Mouse (Mus musculus) embryonic facial prominence, embryonic 15.5 days (tissue): Measurements from ENCODE around the gene Cyp11a1. TPM values are rescaled to one million over a fixed set of nuclear protein-coding genes. Genes with fewer than 3 reads are reported as not detected.
A peak's percentile ranks its signal among the peaks of the same experiment; 100 is the strongest.

Experiments
- ATAC-seq: fragments of 200-750 bp; cut with Nextera tagmentation; 2 replicates; pipeline ENCODE4 v1.8.0; 2017; ENCODE audit warnings: low read depth, moderate TSS enrichment; ENCODE audit not compliant: insufficient number of reproducible peaks, low FRiP score, low TSS enrichment
- H3K27ac ChIP-seq: fragments of 300-500 bp; sonication (generic); replicated peaks from 2 replicates; pipeline ENCODE4 v1.5.1; 2015; ENCODE audit warnings: mild to moderate bottlenecking, inconsistent platforms
- H3K27me3 ChIP-seq: fragments of 300-500 bp; sonication (generic); 2 replicates; pipeline ENCODE4 v1.6.1; 2015; ENCODE audit warnings: inconsistent platforms
- H3K36me3 ChIP-seq: fragments of 300-500 bp; sonication (generic); 2 replicates; pipeline ENCODE4 v1.6.1; 2015; ENCODE audit warnings: mild to moderate bottlenecking, inconsistent platforms
- H3K4me1 ChIP-seq: fragments of 300-500 bp; sonication (generic); 2 replicates; pipeline ENCODE4 v1.6.1; 2015; ENCODE audit warnings: inconsistent platforms
- H3K4me2 ChIP-seq: fragments of 300-500 bp; sonication (generic); replicated peaks from 2 replicates; pipeline ENCODE4 v1.6.1; 2015; ENCODE audit warnings: mild to moderate bottlenecking, inconsistent platforms
- H3K4me3 ChIP-seq: fragments of 300-500 bp; sonication (generic); replicated peaks from 2 replicates; pipeline ENCODE4 v1.5.1; 2015; ENCODE audit warnings: mild to moderate bottlenecking, inconsistent platforms
- H3K9ac ChIP-seq: fragments of 300-500 bp; sonication (generic); 2 replicates; pipeline ENCODE4 v1.6.1; 2015; ENCODE audit warnings: inconsistent platforms
- H3K9me3 ChIP-seq: fragments of 300-500 bp; sonication (generic); replicated peaks from 2 replicates; pipeline ENCODE4 v1.6.1; 2016; ENCODE audit warnings: inconsistent platforms
- WGBS: fragments of 180-500 bp; shearing (Covaris S2); methylation state at CpG from one replicate; pipeline ENCODE4 v1.1.7; 2015; 5-methylcytosine and 5-hydroxymethylcytosine counted together
- polyA plus RNA-seq: library from polyadenylated mRNA; unstranded; fragments of >200 nt; fragmentation: Nextera tagmentation; extraction: Ambion mirVana; gene quantifications from 2 replicates; pipeline ENCODE4 v1.2.1, GENCODE M21; 2015

Gene Cyp11a1
- polyA plus RNA-seq, 1 experiment from 2014 or later: 9.8 TPM

DNA sequence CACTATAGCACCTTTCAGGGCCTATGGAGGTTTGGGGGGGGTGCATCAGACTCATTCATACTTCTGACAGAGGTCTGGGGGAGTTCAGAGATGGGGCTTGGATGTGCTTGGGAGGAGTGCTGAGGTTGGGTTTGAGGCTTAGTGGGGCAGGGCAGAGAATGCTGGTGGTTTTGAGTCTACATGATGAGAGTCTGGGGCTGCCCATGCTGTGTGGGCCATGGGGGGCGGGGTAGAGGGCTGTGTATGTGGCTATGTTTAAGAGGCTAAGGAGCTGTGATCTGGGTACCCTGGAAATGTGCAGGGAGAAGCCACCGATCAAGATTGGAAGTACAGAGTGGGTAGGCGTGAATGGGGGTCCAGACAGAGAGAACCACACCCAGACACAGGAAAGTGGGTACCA, 14.2 kb upstream of the Cyp11a1 start:
- H3K36me3 ChIP-seq: no peaks in the 10 kb centered on the region
- H3K9ac ChIP-seq: no peak overlapping the region
- H3K27ac ChIP-seq: no peak overlapping the region
- WGBS: 78% methylated on average over 3 of the region's 3 CpGs
- no peak for ATAC-seq
- H3K4me1 ChIP-seq: peaks cover 16% of the 10 kb centered on the region
- no peak overlapping the region for H3K4me2 ChIP-seq
- H3K27me3 ChIP-seq: peaks cover 17% of the 10 kb centered on the region
- H3K9me3 ChIP-seq: no peaks in the 10 kb centered on the region
- H3K4me3 ChIP-seq: no peak overlapping the region

DNA sequence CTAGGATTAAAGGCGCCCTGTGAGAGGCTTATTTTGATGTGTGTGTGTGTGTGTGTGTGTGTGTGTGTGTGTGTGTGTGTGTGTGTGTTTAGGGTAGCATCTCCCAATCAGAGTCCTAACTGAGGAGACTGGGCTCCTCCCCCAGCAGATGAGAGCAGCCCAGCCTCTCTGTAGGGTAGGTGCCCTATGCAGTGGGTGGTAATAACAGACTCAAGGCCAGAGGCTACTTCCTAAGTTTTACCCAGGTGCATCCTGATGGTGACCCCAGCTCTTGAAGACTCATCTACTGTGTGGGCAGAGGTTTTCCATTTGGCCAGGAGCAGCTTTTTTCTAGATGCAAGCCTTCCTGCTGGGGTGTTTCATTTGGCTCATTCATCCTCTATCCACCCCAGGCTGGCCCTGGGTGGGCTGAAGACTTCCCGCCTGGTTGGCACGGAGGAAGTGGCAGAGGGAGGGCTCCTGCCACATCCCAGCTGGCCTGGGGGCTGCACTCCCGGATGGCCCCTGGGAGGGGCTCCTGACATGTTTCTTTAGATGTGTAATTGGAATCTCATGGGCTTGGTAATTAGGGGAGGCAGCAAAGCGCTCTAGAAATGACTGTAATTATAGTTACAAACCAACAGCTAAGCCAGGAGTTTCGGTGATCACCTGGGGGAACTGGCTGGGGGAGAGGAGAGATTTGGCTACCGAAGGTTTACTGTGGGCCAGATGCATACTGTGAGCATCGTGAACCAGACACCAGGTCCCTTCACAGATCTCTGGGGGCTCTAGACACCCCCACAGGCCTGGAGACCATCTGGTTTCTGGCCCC, 13.2 kb upstream of the Cyp11a1 start:
- H3K9ac ChIP-seq: no peak overlapping the region
- peaks cover 26% of the 10 kb centered on the region for H3K27me3 ChIP-seq
- no peaks in the 10 kb centered on the region for H3K9me3 ChIP-seq
- ATAC-seq: peak; percentile 74
- H3K4me2 ChIP-seq: peak overlapping the region; percentile 15; the same call in 1 of the 2 replicates
- peaks cover 19% of the 10 kb centered on the region for H3K4me1 ChIP-seq
- H3K27ac ChIP-seq: peak overlapping the region; percentile 68
- H3K36me3 ChIP-seq: no peaks in the 10 kb centered on the region
- WGBS: 18% methylated on average over 8 of the region's 8 CpGs
- no peak overlapping the region for H3K4me3 ChIP-seq

DNA sequence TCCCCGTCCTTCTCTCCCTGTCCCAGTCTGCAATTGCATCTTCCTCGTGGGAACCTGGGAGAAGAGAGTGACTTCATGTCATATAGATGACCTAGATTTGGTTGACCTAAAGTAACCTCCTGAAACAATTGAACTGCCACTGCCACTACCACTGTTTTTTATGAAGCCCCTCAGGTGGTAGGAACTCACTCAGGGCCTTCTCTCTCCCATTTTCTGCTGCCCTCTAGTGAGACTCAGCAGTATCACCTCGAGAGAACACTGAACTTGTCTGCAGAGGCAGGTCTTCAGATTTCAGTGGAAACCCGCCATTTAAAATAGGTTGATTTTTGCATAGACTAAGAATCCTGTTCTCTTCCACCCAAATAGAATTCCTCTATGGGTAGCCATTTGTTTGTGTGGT, 10.9 kb upstream of the Cyp11a1 start:
- no peak for ATAC-seq
- H3K9ac ChIP-seq: no peak overlapping the region
- 30% methylated on average over 4 of the region's 4 CpGs for WGBS
- no peaks in the 10 kb centered on the region for H3K36me3 ChIP-seq
- H3K4me1 ChIP-seq: peaks cover 22% of the 10 kb centered on the region
- no peak overlapping the region for H3K4me3 ChIP-seq
- H3K27me3 ChIP-seq: peaks cover 39% of the 10 kb centered on the region
- H3K27ac ChIP-seq: no peak overlapping the region
- H3K4me2 ChIP-seq: no peak overlapping the region
- no peaks in the 10 kb centered on the region for H3K9me3 ChIP-seq

DNA sequence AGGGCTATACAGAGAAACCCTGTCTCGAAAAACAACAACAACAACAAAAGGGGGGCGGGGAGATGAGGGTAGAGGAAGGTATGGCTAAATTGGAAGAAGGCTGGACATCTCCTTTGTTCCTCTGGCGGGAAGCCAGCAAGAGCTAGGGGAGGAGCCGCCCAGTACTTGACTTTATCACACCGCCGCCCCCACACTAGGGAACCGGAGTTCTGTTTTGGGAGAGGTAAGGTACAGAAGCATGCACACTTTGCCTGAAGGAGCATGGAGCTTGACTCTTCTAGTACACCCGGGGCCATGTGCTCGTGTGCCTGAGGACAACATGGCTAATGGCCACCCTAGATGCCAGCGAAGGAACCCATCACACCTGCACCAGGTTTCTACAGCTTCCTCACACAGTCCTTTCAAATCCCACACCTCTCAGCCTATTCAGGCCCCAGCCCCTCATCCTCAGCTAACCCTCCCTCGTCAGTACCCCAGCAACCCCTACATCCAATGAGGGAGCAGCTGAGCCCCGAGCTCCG, 8.6 kb upstream of the Cyp11a1 start:
- Histone ChIP-seq H3K4me3 (no peak overlapping the region), H3K36me3 (no peaks in the 10 kb centered on the region), H3K4me2 (peak overlapping the region; percentile 44), H3K9me3 (no peaks in the 10 kb centered on the region), H3K27me3 (peaks cover 43% of the 10 kb centered on the region), H3K9ac (no peak overlapping the region), H3K27ac (no peak overlapping the region), H3K4me1 (peaks cover 22% of the 10 kb centered on the region)
- no peak for ATAC-seq
- 18% methylated on average over 13 of the region's 13 CpGs for WGBS

DNA sequence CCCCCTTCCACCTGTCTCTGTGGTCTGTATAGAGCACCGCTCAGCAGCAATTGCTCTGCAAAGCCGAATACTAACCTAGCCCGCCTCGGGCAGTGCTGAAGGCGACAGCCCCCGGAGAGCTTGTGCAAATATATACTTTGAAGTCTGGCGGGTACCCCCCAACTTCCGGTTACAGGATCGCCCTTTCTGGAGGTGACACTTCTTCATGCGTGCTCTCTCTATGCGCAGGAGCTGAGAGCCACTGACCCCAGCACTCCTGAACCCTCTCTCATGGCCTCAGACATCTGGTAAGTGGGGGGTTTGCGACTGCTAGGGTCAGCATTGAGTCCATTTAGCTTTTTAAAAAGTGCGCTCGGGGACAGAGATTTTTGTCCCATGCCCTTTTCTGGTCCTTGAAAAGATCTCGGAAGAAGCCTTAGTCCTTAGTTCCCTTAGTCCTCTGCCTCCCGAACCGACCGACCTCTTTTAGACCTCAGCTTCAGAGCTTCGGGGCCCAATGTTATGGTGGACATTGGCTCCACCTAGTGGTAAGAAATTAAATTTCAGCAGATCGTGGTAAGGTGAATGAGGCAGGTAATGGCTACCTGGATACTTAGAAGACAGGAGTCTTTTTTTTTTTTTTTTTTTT, 8.1 kb upstream of the Cyp11a1 start:
- ATAC-seq: peak; percentile 36; the same call in 1 of the 2 replicates
- Histone ChIP-seq H3K4me3 (peak overlapping the region; percentile 19), H3K36me3 (no peaks in the 10 kb centered on the region), H3K27ac (no peak overlapping the region), H3K4me1 (peaks cover 17% of the 10 kb centered on the region), H3K9me3 (no peaks in the 10 kb centered on the region), H3K27me3 (peaks cover 43% of the 10 kb centered on the region), H3K9ac (no peak overlapping the region), H3K4me2 (peak overlapping the region; percentile 44)
- WGBS: 2% methylated on average over 20 of the region's 20 CpGs

- 59% methylated on average over 2 of the region's 2 CpGs for WGBS
- H3K4me2 ChIP-seq: no peak overlapping the region
- H3K27me3 ChIP-seq: peaks cover 43% of the 10 kb centered on the region
- no peaks in the 10 kb centered on the region for H3K36me3 ChIP-seq
- ATAC-seq: no peak
- no peaks in the 10 kb centered on the region for H3K9me3 ChIP-seq
- H3K4me1 ChIP-seq: peaks cover 12% of the 10 kb centered on the region
- H3K27ac ChIP-seq: no peak overlapping the region
- no peak overlapping the region for H3K9ac ChIP-seq
- no peak overlapping the region for H3K4me3 ChIP-seq
Measured at GRCm38 (mm10) chr9:57998685-57999084, 7.5 kb upstream of the Cyp11a1 start.

GRCm38 (mm10) chr9:57999676-58000075, 6.5 kb upstream of the Cyp11a1 start:
- H3K9ac ChIP-seq: no peak overlapping the region
- no peaks in the 10 kb centered on the region for H3K36me3 ChIP-seq
- H3K27ac ChIP-seq: no peak overlapping the region
- 48% methylated on average over 2 of the region's 2 CpGs for WGBS
- no peak overlapping the region for H3K4me3 ChIP-seq
- H3K4me1 ChIP-seq: peaks cover 6% of the 10 kb centered on the region
- no peak overlapping the region for H3K4me2 ChIP-seq
- ATAC-seq: no peak
- H3K9me3 ChIP-seq: no peaks in the 10 kb centered on the region
- H3K27me3 ChIP-seq: peaks cover 42% of the 10 kb centered on the region

DNA sequence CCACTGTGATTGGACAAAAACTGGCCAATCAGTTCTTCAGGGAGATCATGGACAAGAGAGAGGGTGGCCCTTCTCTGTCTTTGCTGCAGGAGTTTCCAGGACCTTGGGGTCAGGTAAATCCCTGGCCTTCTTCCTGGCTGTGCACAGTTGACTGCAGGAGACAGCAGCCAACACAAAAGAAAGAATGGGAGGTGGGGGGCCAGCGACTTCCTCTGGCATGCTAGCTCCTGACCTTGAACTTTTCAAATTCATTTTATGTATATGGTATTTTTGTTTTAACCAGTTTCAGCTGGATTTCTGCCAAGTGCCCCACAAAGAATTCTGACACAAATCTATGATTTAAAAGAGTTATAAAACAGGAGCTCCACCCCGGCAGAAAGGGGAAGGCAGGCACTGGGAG, 2.9 kb upstream of the Cyp11a1 start:
- Histone ChIP-seq H3K9ac (no peak overlapping the region), H3K36me3 (no peaks in the 10 kb centered on the region), H3K4me1 (peaks cover under 1% of the 10 kb centered on the region), H3K27me3 (peaks cover 15% of the 10 kb centered on the region; the same call in 1 of the 2 replicates), H3K4me2 (no peak overlapping the region), H3K27ac (no peak overlapping the region), H3K4me3 (no peak overlapping the region), H3K9me3 (no peaks in the 10 kb centered on the region)
- no peak for ATAC-seq
- 10% methylated on average over 2 of the region's 2 CpGs for WGBS

- no peak for ATAC-seq
- Histone ChIP-seq H3K36me3 (no peaks in the 10 kb centered on the region), H3K4me1 (peaks cover 5% of the 10 kb centered on the region; the same call in 1 of the 2 replicates), H3K4me3 (no peak overlapping the region), H3K27me3 (no peaks in the 10 kb centered on the region), H3K9me3 (no peaks in the 10 kb centered on the region), H3K27ac (no peak overlapping the region; the same call in 1 of the 2 replicates), H3K9ac (no peak overlapping the region), H3K4me2 (no peak overlapping the region)
- WGBS: 65% methylated on average over 12 of the region's 12 CpGs
Measured at GRCm38 (mm10) chr9:58008336-58009014, 2.3 kb downstream of the Cyp11a1 start.

- Histone ChIP-seq H3K4me2 (no peak overlapping the region), H3K36me3 (no peaks in the 10 kb centered on the region), H3K27ac (no peak overlapping the region), H3K9ac (no peak overlapping the region), H3K4me3 (no peak overlapping the region), H3K9me3 (no peaks in the 10 kb centered on the region), H3K27me3 (no peaks in the 10 kb centered on the region), H3K4me1 (peaks cover 5% of the 10 kb centered on the region; the same call in 1 of the 2 replicates)
- peak; percentile 49; the same call in 1 of the 2 replicates for ATAC-seq
- 7% methylated on average over 6 of the region's 6 CpGs for WGBS
Measured at GRCm38 (mm10) chr9:58009015-58009362, 2.8 kb downstream of the Cyp11a1 start.

- Histone ChIP-seq H3K4me1 (peaks cover 5% of the 10 kb centered on the region; the same call in 1 of the 2 replicates), H3K9me3 (no peaks in the 10 kb centered on the region), H3K4me2 (no peak overlapping the region), H3K9ac (no peak overlapping the region), H3K27ac (no peak overlapping the region), H3K27me3 (no peaks in the 10 kb centered on the region), H3K4me3 (no peak overlapping the region), H3K36me3 (no peaks in the 10 kb centered on the region)
- WGBS: 52% methylated on average over 3 of the region's 3 CpGs
- no peak for ATAC-seq
Measured at GRCm38 (mm10) chr9:58009588-58009987, 3.4 kb downstream of the Cyp11a1 start.
